Mouse (Mus musculus) neural tube, embryonic 15.5 days (tissue): Measurements from ENCODE around the gene Bad. TPM values are rescaled to one million over a fixed set of nuclear protein-coding genes. Genes with fewer than 3 reads are reported as not detected.
A peak's percentile ranks its signal among the peaks of the same experiment; 100 is the strongest.

ENCODE experiments used
- ATAC-seq: fragments of 200-750 bp; cut with Nextera tagmentation; 2 replicates; pipeline ENCODE4 v1.8.0; 2017; ENCODE audit warnings: mild to moderate bottlenecking, moderate TSS enrichment, moderate library complexity; ENCODE audit not compliant: low FRiP score
- H3K27ac ChIP-seq: fragments of 300-500 bp; sonication (generic); replicated peaks from 2 replicates; pipeline ENCODE4 v1.5.1; 2015; ENCODE audit warnings: mild to moderate bottlenecking, inconsistent platforms
- H3K27me3 ChIP-seq: fragments of 300-500 bp; sonication (generic); replicated peaks from 2 replicates; pipeline ENCODE4 v1.6.1; 2015; ENCODE audit warnings: inconsistent platforms
- H3K36me3 ChIP-seq: fragments of 300-500 bp; sonication (generic); 2 replicates; pipeline ENCODE4 v1.6.1; 2015; ENCODE audit warnings: inconsistent platforms
- H3K4me1 ChIP-seq: fragments of 300-500 bp; sonication (generic); 2 replicates; pipeline ENCODE4 v1.6.1; 2015; ENCODE audit warnings: inconsistent platforms
- H3K4me2 ChIP-seq: fragments of 300-500 bp; sonication (generic); 2 replicates; pipeline ENCODE4 v1.6.1; 2015; ENCODE audit warnings: inconsistent platforms, mild to moderate bottlenecking, moderate library complexity
- H3K4me3 ChIP-seq: fragments of 300-500 bp; sonication (generic); replicated peaks from 2 replicates; pipeline ENCODE4 v1.5.1; 2015; ENCODE audit warnings: mild to moderate bottlenecking, inconsistent platforms
- H3K9ac ChIP-seq: fragments of 300-500 bp; sonication (generic); replicated peaks from 2 replicates; pipeline ENCODE4 v1.6.1; 2015; ENCODE audit warnings: mild to moderate bottlenecking, inconsistent platforms
- H3K9me3 ChIP-seq: fragments of 300-500 bp; sonication (generic); replicated peaks from 2 replicates; pipeline ENCODE4 v1.6.1; 2016; ENCODE audit warnings: inconsistent platforms
- WGBS: fragments of 180-500 bp; shearing (Covaris S2); methylation state at CpG from one replicate; pipeline ENCODE4 v1.1.7; 2015; ENCODE audit warnings: mixed read lengths; 5-methylcytosine and 5-hydroxymethylcytosine counted together
- polyA plus RNA-seq: library from polyadenylated mRNA; unstranded; fragments of >200 nt; fragmentation: Nextera tagmentation; extraction: Ambion mirVana; gene quantifications from 2 replicates; pipeline ENCODE4 v1.2.1, GENCODE M21; 2015

The Bad gene
- polyA plus RNA-seq, 1 experiment from 2014 or later: 90.9 TPM

GRCm38 (mm10) chr19:6925611-6926329 is 15.9 kb upstream of the Bad start:
- Histone ChIP-seq H3K36me3 (no peaks in the 10 kb centered on the region), H3K9ac (no peak overlapping the region), H3K4me1 (peaks cover 27% of the 10 kb centered on the region), H3K27ac (no peak overlapping the region), H3K4me3 (peak overlapping the region; percentile 3; the same call in 1 of the 2 replicates), H3K9me3 (no peaks in the 10 kb centered on the region), H3K4me2 (peak overlapping the region; percentile 43; the same call in 1 of the 2 replicates), H3K27me3 (peaks cover 77% of the 10 kb centered on the region)
- no peak for ATAC-seq
- 7% methylated on average over 38 of the region's 40 CpGs for WGBS

- no peak for ATAC-seq
- H3K27ac ChIP-seq: no peak overlapping the region
- H3K4me3 ChIP-seq: peak overlapping the region; percentile 22; the same call in 1 of the 2 replicates
- H3K9ac ChIP-seq: no peak overlapping the region
- 17% methylated on average over 26 of the region's 26 CpGs for WGBS
- H3K4me1 ChIP-seq: peaks cover 23% of the 10 kb centered on the region
- H3K9me3 ChIP-seq: no peaks in the 10 kb centered on the region
- H3K27me3 ChIP-seq: peaks cover 86% of the 10 kb centered on the region
- no peaks in the 10 kb centered on the region for H3K36me3 ChIP-seq
- H3K4me2 ChIP-seq: peak overlapping the region; percentile 46
These were observed 15.0 kb upstream of the Bad start for GRCm38 (mm10) chr19:6926559-6927255.

GRCm38 (mm10) chr19:6928080-6928479 is 13.6 kb upstream of the Bad start:
- H3K9me3 ChIP-seq: no peaks in the 10 kb centered on the region
- H3K4me2 ChIP-seq: no peak overlapping the region
- no peak overlapping the region for H3K4me3 ChIP-seq
- H3K27me3 ChIP-seq: peaks cover 94% of the 10 kb centered on the region
- H3K9ac ChIP-seq: no peak overlapping the region
- peaks cover 18% of the 10 kb centered on the region for H3K4me1 ChIP-seq
- no peak overlapping the region for H3K27ac ChIP-seq
- 16% methylated on average over 7 of the region's 9 CpGs for WGBS
- no peaks in the 10 kb centered on the region for H3K36me3 ChIP-seq
- ATAC-seq: no peak

- WGBS: 0% methylated on average over 2 of the region's 2 CpGs
- H3K4me2 ChIP-seq: no peak overlapping the region
- no peak for ATAC-seq
These were observed 10.7 kb upstream of the Bad start for GRCm38 (mm10) chr19:6931002-6931401.

GRCm38 (mm10) chr19:6932018-6932417 is 9.6 kb upstream of the Bad start:
- Histone ChIP-seq H3K36me3 (no peaks in the 10 kb centered on the region), H3K9ac (no peak overlapping the region), H3K4me3 (no peak overlapping the region), H3K4me2 (no peak overlapping the region), H3K4me1 (peaks cover 18% of the 10 kb centered on the region), H3K27me3 (peaks cover 83% of the 10 kb centered on the region), H3K27ac (no peak overlapping the region), H3K9me3 (no peaks in the 10 kb centered on the region)
- no peak for ATAC-seq
- 35% methylated on average over 1 of the region's 1 CpGs for WGBS

More at GRCm38 (mm10) chr19:6931002-6931401, 10.7 kb upstream of the Bad start:
- H3K9me3 ChIP-seq: no peaks in the 10 kb centered on the region
- H3K27ac ChIP-seq: no peak overlapping the region
- H3K9ac ChIP-seq: no peak overlapping the region
- no peaks in the 10 kb centered on the region for H3K36me3 ChIP-seq
- H3K4me1 ChIP-seq: peaks cover 21% of the 10 kb centered on the region
- H3K4me3 ChIP-seq: no peak overlapping the region
- H3K27me3 ChIP-seq: peaks cover 86% of the 10 kb centered on the region

DNA sequence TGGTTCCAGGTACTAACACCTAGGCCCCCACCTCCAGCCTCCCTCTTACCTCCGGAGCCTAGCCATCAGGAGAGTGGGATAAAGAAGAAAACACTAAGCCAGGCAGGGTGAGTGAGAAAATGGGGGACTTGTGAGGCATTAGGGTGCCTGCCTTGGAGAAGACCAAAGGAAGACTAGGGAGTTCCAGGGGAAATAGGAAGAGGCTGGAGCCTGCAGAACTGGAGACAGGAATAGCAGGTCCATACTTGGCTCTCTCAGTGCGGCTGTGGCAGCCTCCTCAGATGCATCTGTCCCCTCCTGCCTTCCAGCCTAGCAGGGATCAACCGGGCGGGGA is 8.6 kb upstream of the Bad start:
- H3K4me2 ChIP-seq: peak overlapping the region; percentile 76
- no peaks in the 10 kb centered on the region for H3K9me3 ChIP-seq
- H3K27me3 ChIP-seq: peaks cover 79% of the 10 kb centered on the region
- 29% methylated on average over 4 of the region's 4 CpGs for WGBS
- H3K9ac ChIP-seq: 0 out of 2 replicates have a peak overlapping the region, but pooled peaks have one; percentile 50
- H3K27ac ChIP-seq: 0 out of 2 replicates have a peak overlapping the region, but pooled peaks have one; percentile 2
- peaks cover 24% of the 10 kb centered on the region for H3K4me1 ChIP-seq
- 0 out of 2 replicates have a peak, but pooled peaks cover 4% of the 10 kb centered on the region for H3K36me3 ChIP-seq
- no peak for ATAC-seq
- H3K4me3 ChIP-seq: peak overlapping the region; percentile 47

GRCm38 (mm10) chr19:6933436-6934194 is 8.0 kb upstream of the Bad start:
- Histone ChIP-seq H3K9ac (peak overlapping the region; percentile 50), H3K36me3 (0 out of 2 replicates have a peak, but pooled peaks cover 6% of the 10 kb centered on the region), H3K4me2 (peak overlapping the region; percentile 76), H3K27me3 (peaks cover 74% of the 10 kb centered on the region), H3K27ac (peak overlapping the region; percentile 42; the same call in 1 of the 2 replicates), H3K4me1 (peaks cover 29% of the 10 kb centered on the region), H3K4me3 (peak overlapping the region; percentile 47), H3K9me3 (no peaks in the 10 kb centered on the region)
- WGBS: 4% methylated on average over 53 of the region's 58 CpGs
- ATAC-seq: peak; percentile 79

GRCm38 (mm10) chr19:6934195-6934977 is 7.3 kb upstream of the Bad start, which contains the start of gene Kcnk4:
Kcnk4 (minus strand) TSS chr19:6934515.
- Histone ChIP-seq H3K9ac (peak within 1 kb of the TSS; percentile 50), H3K4me2 (peak within 1 kb of the TSS; percentile 76), H3K9me3 (no peaks in the 10 kb centered on the region), H3K27me3 (peaks cover 66% of the 10 kb centered on the region), H3K36me3 (0 out of 2 replicates have a peak, but pooled peaks cover 6% of the 10 kb centered on the region), H3K4me1 (peaks cover 37% of the 10 kb centered on the region), H3K27ac (peak within 1 kb of the TSS; percentile 42; the same call in 1 of the 2 replicates), H3K4me3 (peak within 1 kb of the TSS; percentile 47)
- WGBS: 15% methylated on average over 17 of the region's 23 CpGs
- ATAC-seq: no peak

DNA sequence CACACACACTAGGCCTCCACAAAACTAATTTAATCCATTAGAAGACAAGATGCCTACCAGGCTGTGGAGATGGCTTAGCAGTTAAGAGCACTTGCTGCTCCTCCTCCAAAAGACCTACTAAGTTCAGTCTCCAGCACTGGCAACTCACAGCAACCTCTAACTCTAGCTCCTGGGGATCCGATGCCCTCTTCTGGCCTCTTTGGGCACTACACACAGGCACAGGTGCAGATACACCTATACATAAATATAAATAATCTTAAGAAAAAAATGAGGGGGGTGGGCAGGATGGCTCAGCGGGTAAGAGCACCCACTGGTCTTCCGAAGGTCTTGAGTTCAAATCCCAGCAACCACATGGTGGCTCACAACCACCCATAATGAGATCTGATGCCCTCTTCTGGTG is 5.4 kb upstream of the Bad start:
- no peak for ATAC-seq
- Histone ChIP-seq H3K4me3 (no peak overlapping the region), H3K9me3 (no peaks in the 10 kb centered on the region), H3K36me3 (0 out of 2 replicates have a peak, but pooled peaks cover 6% of the 10 kb centered on the region), H3K4me1 (peaks cover 54% of the 10 kb centered on the region), H3K27me3 (peaks cover 52% of the 10 kb centered on the region), H3K4me2 (no peak overlapping the region), H3K27ac (no peak overlapping the region), H3K9ac (no peak overlapping the region)
- WGBS: 27% methylated on average over 3 of the region's 3 CpGs

GRCm38 (mm10) chr19:6937541-6938465 is 3.9 kb upstream of the Bad start:
- no peak for ATAC-seq
- 79% methylated on average over 16 of the region's 16 CpGs for WGBS
- Histone ChIP-seq H3K4me1 (peaks cover 61% of the 10 kb centered on the region), H3K9ac (0 out of 2 replicates have a peak overlapping the region, but pooled peaks have one; percentile 7), H3K36me3 (0 out of 2 replicates have a peak, but pooled peaks cover 6% of the 10 kb centered on the region), H3K27me3 (peaks cover 37% of the 10 kb centered on the region), H3K4me3 (no peak overlapping the region), H3K27ac (no peak overlapping the region), H3K9me3 (no peaks in the 10 kb centered on the region), H3K4me2 (peak overlapping the region; percentile 99; the same call in 1 of the 2 replicates)
